Mouse (Mus musculus) MEL (cell line): Measurements from ENCODE around the gene Igsf21.

Experiments used
- BHLHE40 ChIP-seq: IDR thresholded peaks from 2 replicates; pipeline ENCODE4 v1.6.1; 2012; ENCODE audit warnings: low read depth, mild to moderate bottlenecking, inconsistent platforms, low read length, improper control_type of control experiment, borderline replicate concordance
- CHD1 ChIP-seq: IDR thresholded peaks from 2 replicates; pipeline ENCODE4 v1.6.1; 2012; ENCODE audit warnings: low read depth, mild to moderate bottlenecking, inconsistent platforms, low read length, improper control_type of control experiment
- CTCF ChIP-seq, 3 experiments: IDR thresholded peaks in 2 of 3; conservative IDR thresholded peaks in 1 of 3; 2 replicates each; pipeline ENCODE4 v1.5.1; 2011 to 2012; ENCODE audit warnings: low read length in 3 of 3, low read depth in 2 of 3, mild to moderate bottlenecking in 2 of 3, improper control_type of control experiment in 1 of 3, inconsistent platforms in 1 of 3, mixed read lengths in 1 of 3, moderate library complexity in 1 of 3; ENCODE audit not compliant: control insufficient read depth in 1 of 3, insufficient read depth in 1 of 3, poor library complexity in 1 of 3, severe bottlenecking in 1 of 3
- E2F4 ChIP-seq: IDR thresholded peaks from 2 replicates; pipeline ENCODE4 v1.6.1; 2011; ENCODE audit warnings: low read depth, low read length, improper control_type of control experiment, borderline replicate concordance
- EP300 ChIP-seq, 2 experiments: IDR thresholded peaks; 2 replicates each; pipeline ENCODE4 v1.6.1; 2011; ENCODE audit warnings: improper control_type of control experiment in 2 of 2, low read length in 2 of 2, low read depth in 1 of 2, mild to moderate bottlenecking in 1 of 2
- MYB ChIP-seq: IDR thresholded peaks from 2 replicates; pipeline ENCODE4 v1.6.1; 2011; ENCODE audit warnings: mild to moderate bottlenecking, low read depth, low read length, improper control_type of control experiment
- NELFE ChIP-seq: IDR thresholded peaks from 2 replicates; pipeline ENCODE4 v1.6.1; 2011; ENCODE audit warnings: low read depth, low read length, improper control_type of control experiment
- POLR2A ChIP-seq, 2 experiments: IDR thresholded peaks; 2 replicates each; pipeline ENCODE4 v1.6.1; 2011 to 2012; ENCODE audit warnings: low read length in 2 of 2, mild to moderate bottlenecking in 2 of 2, control low read depth in 1 of 2, improper control_type of control experiment in 1 of 2, low read depth in 1 of 2, moderate library complexity in 1 of 2; ENCODE audit not compliant: control insufficient read depth in 1 of 2, insufficient read depth in 1 of 2, poor library complexity in 1 of 2
- RCOR1 ChIP-seq: IDR thresholded peaks from 2 replicates; pipeline ENCODE4 v1.6.1; 2012; ENCODE audit warnings: low read depth, mild to moderate bottlenecking, inconsistent platforms, low read length, improper control_type of control experiment
- TAL1 ChIP-seq: IDR thresholded peaks from 2 replicates; pipeline ENCODE4 v1.6.1; 2012; ENCODE audit warnings: mild to moderate bottlenecking, inconsistent platforms, low read length, moderate library complexity, mixed read lengths
- TCF12 ChIP-seq: IDR thresholded peaks from 2 replicates; pipeline ENCODE4 v1.6.1; 2014; ENCODE audit warnings: low read depth, mild to moderate bottlenecking, inconsistent platforms, low read length, improper control_type of control experiment, moderate library complexity
- ZMIZ1 ChIP-seq: IDR thresholded peaks from 2 replicates; pipeline ENCODE4 v1.6.1; 2012; ENCODE audit warnings: low read depth, mild to moderate bottlenecking, inconsistent platforms, low read length, improper control_type of control experiment, moderate library complexity
- ZNF384 ChIP-seq: IDR thresholded peaks from 2 replicates; pipeline ENCODE4 v1.6.1; 2012; ENCODE audit warnings: low read depth, mild to moderate bottlenecking, inconsistent platforms, low read length, improper control_type of control experiment

- TF ChIP-seq CTCF (IDR thresholded peaks at IDR 0.05 in 2 of 3, conservative IDR thresholded peaks at IDR 0.05 in 1 of 3; ENCODE audit: control insufficient read depth in 1 of 3, insufficient read depth in 1 of 3, low read depth in 2 of 3, low read length in 3 of 3, poor library complexity in 1 of 3, severe bottlenecking in 1 of 3) (no peak; a peak in 1 of 6 replicates), TCF12 (no peak), RCOR1 (no peak), E2F4 (no peak), POLR2A (IDR thresholded peaks at IDR 0.05; ENCODE audit: control insufficient read depth in 1 of 2, insufficient read depth in 1 of 2, low read depth in 1 of 2, low read length in 2 of 2, poor library complexity in 1 of 2) (no peak), TAL1 (no peak), ZNF384 (no peak), CHD1 (no peak), EP300 (IDR thresholded peaks at IDR 0.05; ENCODE audit: low read depth in 1 of 2, low read length in 2 of 2) (no peak), NELFE (no peak), BHLHE40 (no peak), MYB (no peak), ZMIZ1 (no peak)
These were observed 178.1 kb downstream of the Igsf21 start for GRCm38 (mm10) chr4:140068468-140068867.
